Mouse (Mus musculus): ENCODE results near the gene Nudt17.

DNA sequence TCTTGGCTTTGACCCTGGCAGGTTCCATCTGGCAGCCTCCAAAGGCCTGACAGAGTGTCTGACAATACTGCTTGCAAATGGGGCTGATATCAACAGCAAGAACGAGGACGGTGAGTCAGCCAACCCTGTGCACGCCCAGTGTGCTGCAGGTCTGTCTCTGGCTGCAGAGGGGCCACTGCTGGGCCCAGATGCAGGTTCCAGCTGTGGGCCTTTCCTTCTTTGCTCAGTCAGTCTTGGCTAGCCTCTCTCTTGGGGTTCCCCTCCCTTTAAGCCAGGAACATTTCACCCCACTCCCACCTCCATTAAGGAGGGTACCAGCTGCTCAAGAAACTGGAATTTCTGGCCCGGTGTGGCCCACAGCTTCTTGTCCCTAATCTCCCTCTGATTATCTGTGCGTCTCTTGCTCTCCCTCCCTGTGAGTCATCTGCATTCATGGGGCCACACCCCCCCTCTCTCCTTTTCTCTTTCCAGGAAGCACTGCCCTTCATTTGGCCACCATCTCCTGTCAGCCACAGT lies 29.1 kb downstream of the Nudt17 start:
- TF ChIP-seq GATA1 (IDR thresholded peaks at IDR 0.05; ENCODE audit: low read length) (no peak), TAL1 (IDR thresholded peaks at IDR 0.05; ENCODE audit: low read length) (no peak)
